Mouse (Mus musculus) adrenal gland, postnatal 0 days (tissue): ENCODE results near the gene Taf15. TPM values are rescaled to one million over a fixed set of nuclear protein-coding genes. Genes with fewer than 3 reads are reported as not detected.

ENCODE experiments used
- polyA plus RNA-seq: library from polyadenylated mRNA; unstranded; fragments of >200 nt; fragmentation: Nextera tagmentation; extraction: Ambion mirVana; gene quantifications from 2 replicates; pipeline ENCODE4 v1.2.1, GENCODE M21; 2015

Gene Taf15
- polyA plus RNA-seq = 4.9 and 6.5 TPM in 2 replicates

DNA sequence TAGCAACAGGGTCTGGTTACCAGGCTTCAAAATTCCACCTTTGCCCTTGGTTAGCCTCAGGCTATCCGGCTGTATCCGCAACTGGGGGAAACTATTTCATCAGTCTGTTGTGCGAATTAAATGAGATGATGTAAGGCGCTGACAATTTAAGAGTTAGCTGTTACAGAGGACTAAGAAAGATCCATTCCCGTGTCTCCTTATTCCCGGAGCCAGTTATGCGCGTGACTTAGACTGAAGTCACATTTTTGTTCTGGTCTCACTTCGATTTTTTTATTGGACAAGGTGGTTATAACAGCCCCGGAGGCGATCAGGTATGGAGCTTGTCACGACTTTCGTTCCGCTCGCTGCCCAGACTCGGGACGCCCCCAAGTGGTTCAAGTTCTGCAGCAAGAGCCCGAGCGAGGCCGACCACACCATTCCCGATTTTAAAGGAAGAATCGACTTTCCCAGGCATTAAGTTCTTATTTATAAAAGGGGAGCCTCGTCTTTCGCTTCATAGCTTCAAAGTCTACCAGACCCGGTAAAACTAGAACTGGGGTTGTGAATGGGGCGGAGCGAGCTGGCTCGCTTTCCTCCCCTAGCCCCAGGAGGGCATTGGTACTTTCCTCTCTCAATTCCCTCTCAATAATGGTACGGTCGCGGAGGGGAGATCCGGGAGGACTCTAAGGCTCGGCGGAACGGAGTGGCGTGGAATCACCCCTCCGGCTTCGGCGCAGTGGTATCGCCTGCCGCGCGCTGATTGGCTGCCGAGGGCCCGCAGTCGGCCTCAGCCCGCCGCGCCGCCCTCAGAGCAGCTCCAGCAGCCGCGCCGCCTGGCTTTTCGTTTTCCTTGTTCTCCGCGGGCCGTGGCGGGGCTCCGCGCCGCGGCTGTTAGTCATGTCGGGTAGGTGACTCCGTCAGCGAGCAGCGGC is at the start of gene Taf15:
TSS of gene Taf15 (plus strand) at position 763 of the 911 bp plus-strand sequence.

DNA sequence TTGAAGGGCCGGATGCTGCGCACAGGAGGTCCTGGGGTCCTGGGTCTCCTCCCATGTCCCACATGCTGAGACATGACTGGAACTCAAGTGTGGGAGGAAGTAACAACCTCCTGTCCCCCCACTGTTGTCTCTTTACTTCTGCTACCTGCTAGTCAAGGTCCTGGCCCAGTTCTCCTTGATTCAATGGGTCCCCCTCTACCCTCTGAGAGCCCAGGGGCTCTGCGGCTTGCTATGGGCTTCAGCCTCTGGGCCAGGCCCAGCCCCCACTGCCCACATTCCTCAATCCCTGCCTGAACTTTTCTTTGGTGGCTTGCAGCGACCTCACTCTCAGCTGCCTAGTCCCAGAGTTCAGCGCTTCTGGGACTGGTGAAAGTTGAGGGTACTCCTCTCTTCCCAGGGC is 43.5 kb upstream of the Taf15 start, which contains the start of gene Gas2l2:
TSS of gene Gas2l2 (minus strand) at position 101 of the 400 bp plus-strand sequence.

DNA sequence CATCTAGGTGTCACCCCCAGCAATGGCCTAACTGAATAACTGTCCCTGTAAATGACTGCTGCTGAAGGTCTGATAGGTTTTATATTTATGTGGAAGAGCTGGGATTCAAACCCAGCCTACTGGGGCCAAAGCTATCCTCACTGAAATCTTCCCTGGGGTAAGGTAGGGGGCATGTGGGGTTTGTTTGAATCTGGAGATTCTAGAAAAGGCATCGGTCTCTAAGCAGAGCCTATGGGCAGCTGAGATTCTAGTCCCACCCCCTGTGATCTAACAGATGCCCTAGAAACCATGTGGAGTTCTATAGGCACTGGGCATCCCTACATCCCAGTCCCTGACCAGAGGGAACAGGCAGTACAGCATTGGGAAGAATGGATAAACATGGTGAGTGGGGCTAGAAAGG is 35.5 kb upstream of the Taf15 start, which contains the start of gene 1700020L24Rik:
TSS of gene 1700020L24Rik (plus strand) at position 301 of the 400 bp plus-strand sequence.

DNA sequence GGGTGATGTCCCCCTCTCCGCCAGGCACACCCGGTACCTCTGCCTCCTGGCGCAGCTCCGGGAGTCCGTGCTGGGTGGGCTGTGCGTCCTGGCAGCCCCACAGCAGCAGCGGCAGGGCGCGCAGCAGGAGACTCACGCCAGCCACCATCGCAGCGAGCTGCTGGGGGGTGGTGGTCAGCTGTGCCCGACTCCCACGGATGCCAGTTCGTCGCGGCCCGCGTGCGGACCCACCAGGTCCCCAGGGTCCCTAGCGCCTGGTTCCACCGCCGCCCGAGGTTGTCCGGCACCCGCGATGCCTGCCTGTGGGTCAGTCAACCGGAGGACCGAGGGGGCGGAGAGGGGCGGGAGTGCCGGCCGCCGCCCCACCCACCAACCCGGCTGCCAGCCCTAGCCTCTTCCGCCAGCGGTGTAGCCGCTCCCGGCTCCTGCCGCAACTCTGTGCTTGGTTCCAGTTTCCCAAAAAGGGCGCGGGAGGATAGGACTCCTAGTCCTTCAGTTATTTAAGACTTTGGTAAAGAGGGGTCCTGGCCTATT is 10.1 kb upstream of the Taf15 start, which contains the start of gene Mmp28:
TSS of gene Mmp28 (minus strand) at position 361 of the 534 bp plus-strand sequence.

DNA sequence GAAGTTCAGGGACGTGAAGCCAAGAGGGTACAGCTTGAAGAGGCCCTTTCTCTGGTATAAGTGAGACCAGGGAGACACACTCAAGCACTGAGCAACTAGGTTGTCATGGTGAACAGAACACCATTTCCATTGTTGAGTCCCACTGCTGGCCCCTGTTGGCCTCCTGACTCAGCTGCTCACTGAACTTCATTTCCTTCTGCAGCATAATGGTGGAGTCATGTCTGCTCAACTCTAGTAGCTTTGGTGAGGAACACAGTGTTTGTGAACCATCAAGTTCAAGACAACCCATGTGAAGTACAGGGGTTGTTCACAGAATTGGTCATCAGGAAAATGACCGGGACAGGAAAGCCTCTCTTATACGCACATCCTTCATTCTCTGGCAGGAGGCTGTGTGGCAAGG is 49.2 kb downstream of the Taf15 start, which contains the start of gene Heatr9:
TSS of gene Heatr9 (minus strand) at position 101 of the 400 bp plus-strand sequence.

DNA sequence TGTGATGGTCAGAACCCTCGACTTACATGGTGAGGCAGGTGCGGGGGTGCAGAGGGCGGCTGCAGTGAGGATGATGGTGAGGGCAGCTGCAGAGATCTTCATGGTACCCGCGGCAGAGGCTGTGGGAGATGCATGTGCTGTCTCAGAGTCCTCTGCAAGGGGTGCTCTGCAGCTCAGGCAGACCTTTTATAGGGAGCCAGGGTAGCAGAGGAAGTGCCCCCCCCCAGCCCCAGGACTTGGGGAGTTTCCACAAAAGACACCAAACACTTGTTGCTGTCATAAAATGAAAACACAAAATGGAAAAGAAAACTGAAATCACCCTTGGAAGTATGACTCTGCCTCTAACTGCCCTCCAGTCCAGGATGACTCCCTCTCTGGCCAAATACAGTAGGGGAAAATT is 57.5 kb downstream of the Taf15 start, which contains the start of gene Ccl5:
TSS of gene Ccl5 (minus strand) at position 159 of the 400 bp plus-strand sequence.

Other genes with a start within 250 kb of the Taf15 start
- gene Slfn14, start 186.4 kb upstream of the Taf15 start, polyA plus RNA-seq = 0.85 and 0.97 TPM in 2 replicates
- gene Ap2b1, start 174.1 kb upstream of the Taf15 start, polyA plus RNA-seq = 32.6 and 37.1 TPM in 2 replicates
- gene Pex12, start 170.5 kb upstream of the Taf15 start, polyA plus RNA-seq = 8.4 and 13.0 TPM in 2 replicates
- 4.4 and 5.9 TPM in 2 replicates for gene Rasl10b, start 63.9 kb upstream of the Taf15 start, polyA plus RNA-seq
- 0.08 TPM in 1 of 2 replicates, not detected in the other for gene Gas2l2, start 43.6 kb upstream of the Taf15 start, polyA plus RNA-seq
- gene 1700020L24Rik, start 35.4 kb upstream of the Taf15 start, polyA plus RNA-seq = 0.80 and 1.2 TPM in 2 replicates
- gene Mmp28, start 10.0 kb upstream of the Taf15 start, polyA plus RNA-seq = 1.9 and 3.2 TPM in 2 replicates
- not detected in 2 replicates for gene Heatr9, start 49.1 kb downstream of the Taf15 start, polyA plus RNA-seq
- 1.9 and 4.3 TPM in 2 replicates for gene Ccl5, start 57.4 kb downstream of the Taf15 start, polyA plus RNA-seq
- 23.0 and 30.6 TPM in 2 replicates for gene Ccl9, start 105.5 kb downstream of the Taf15 start, polyA plus RNA-seq
- 76.3 and 108 TPM in 2 replicates for gene Ccl6, start 120.0 kb downstream of the Taf15 start, polyA plus RNA-seq
- gene Rpl9-ps1, start 172.5 kb downstream of the Taf15 start, polyA plus RNA-seq = not detected in 2 replicates
- 1.1 and 1.5 TPM in 2 replicates for gene Ccl3, start 176.3 kb downstream of the Taf15 start, polyA plus RNA-seq
- gene Ccl4, start 189.5 kb downstream of the Taf15 start, polyA plus RNA-seq = 2.0 and 2.8 TPM in 2 replicates
- gene Wfdc17, start 230.9 kb downstream of the Taf15 start, polyA plus RNA-seq = 25.4 and 59.9 TPM in 2 replicates
- gene Wfdc18, start 235.9 kb downstream of the Taf15 start, polyA plus RNA-seq = 1.3 and 2.7 TPM in 2 replicates